Mouse (Mus musculus) stomach, postnatal 0 days (tissue): ENCODE results near the gene Zdbf2.

Source experiments
- CTCF ChIP-seq: IDR thresholded peaks from 2 replicates; pipeline ENCODE4 v1.5.1; 2016; ENCODE audit warnings: antibody characterized with exemption, low read depth, mild to moderate bottlenecking, moderate library complexity
- EP300 ChIP-seq: optimal IDR thresholded peaks from 2 replicates; pipeline ENCODE3; 2016; ENCODE audit warnings: antibody characterized with exemption

- TF ChIP-seq EP300 (no peak), CTCF (no peak)
These were observed 13.7 kb upstream of the Zdbf2 start for GRCm38 (mm10) chr1:63259271-63259830.
